Mouse (Mus musculus): ENCODE measurements around the gene Exoc6b.
A peak's percentile ranks its signal among the peaks of the same experiment; 100 is the strongest.

Gene Exoc6b

DNA sequence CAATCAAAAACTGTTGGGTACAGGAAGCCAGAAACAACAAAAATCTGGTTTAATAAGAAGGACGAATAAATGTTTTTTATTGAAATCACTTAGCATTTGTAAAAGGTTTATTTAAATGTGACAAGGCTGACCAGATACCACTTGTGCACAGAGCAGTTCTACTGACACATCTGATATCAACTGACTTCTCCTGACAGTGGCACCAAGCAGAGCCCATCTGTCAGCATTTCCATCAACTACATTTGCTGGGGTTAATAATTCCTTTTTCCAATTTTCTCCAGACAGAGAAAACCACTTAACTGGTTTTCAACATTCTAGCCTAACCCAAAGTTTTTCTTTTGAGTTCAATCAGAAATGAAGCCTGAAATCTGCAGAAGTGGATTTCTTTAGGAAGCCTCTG, 100.8 kb downstream of the Exoc6b start:
- DNase-seq, result no peak

DNA sequence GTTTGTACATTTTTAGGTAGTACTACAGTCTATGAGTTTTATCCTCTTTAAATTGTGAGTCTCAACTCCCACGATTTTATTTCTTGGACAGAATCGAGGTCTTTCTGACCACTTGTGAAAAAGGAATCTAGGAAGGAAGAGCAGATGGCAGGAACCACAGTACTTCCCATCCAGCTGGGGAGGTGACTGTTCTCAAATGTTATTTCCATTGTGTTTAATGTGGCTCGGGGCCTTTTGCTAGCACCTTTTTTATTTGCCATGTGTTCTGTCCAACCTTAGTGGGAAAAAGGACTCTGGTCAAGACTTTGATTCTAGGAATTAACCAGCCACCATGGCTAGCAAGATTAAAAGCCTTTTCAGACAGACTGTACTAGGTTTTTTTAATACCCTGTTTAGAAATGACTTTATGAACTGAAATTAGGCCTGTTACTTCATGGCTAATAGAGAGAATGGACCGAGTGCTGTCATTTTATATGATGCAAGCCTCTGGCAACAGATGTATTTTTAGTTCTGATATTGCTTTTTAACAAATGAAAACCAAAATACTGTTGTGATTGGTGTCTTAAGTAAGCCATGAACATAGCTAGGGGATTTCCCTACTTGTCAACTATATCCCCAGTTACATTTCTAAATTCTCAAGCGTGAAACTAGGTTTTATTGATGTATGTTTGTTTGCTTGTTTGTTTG, 104.4 kb downstream of the Exoc6b start:
- no peak for DNase-seq

DNA sequence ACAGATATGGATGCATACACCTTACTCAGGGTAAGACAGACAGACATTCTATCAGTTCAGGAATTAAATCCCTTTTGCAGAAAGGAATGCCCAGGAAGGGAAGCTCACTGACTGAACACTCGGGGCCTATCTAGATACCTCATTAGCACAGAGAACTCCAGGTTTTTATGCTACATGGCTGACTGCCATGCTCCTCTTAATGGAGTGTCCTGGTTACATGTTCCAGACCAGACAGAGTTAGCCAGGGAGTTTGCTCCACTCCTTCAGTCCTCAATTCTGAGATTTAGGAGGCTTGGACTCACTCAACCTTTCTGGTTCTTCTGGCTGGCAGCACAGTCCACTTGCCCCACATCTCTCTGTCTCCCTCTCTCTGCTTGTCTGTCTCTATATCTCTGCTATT, 106.3 kb downstream of the Exoc6b start:
- DNase-seq, result peak; percentile 50

DNA sequence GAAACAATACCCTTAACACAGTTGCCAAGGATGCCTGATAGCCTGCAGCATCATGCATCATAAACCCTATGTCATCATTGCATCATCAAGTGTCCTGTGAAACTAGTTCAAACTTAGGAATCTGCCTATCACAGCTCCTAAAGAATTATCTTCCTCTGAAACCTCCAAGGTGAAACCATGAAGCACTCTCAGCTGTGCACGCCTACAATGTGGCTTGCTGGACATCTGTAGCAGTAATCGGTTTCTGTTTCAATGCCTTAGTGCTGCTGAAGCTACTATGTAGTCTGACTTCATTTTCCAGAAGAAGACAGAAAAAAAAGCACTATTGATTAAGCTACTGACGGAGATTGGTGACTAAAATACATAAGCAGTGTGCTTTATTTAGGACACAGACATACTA, 107.5 kb downstream of the Exoc6b start:
- no peak for DNase-seq

DNA sequence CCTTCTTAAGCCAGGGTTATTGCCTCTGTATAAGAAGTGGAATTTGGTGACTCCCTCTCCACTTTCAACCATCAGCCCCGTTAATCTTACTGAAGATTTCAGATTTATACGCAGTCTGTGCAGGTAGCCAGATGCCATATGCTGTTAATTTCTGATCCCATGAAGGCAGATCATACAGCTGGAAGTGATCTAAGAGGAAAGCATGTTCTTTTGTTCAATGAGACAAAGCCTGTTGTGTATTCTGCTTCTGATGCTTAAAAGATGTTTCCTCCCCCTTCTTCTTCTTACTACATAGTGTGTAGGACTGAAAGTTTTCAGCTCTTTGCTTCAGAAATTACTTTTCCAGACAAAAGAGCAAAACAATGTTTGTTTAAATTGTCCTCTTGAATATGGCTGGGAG, 109.8 kb downstream of the Exoc6b start:
- DNase-seq, result no peak

DNA sequence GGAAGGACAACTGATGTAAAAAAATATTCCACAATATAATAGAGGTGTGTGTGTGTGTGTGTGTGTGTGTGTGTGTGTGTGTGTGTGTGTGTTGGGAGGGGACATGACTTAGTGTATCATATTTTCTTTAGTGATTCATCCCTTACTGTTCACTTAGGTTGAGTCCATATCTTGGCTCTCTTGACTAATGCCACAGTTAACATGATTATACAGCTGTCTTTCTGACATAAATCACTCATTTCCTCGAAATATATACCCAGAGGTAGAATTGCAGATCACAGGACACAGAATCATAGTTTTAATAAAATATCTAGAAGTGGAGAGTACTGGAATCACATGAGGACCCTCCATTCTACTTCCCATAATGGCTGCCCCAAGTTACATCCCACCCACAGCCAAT, 117.7 kb downstream of the Exoc6b start:
- no peak for DNase-seq

DNA sequence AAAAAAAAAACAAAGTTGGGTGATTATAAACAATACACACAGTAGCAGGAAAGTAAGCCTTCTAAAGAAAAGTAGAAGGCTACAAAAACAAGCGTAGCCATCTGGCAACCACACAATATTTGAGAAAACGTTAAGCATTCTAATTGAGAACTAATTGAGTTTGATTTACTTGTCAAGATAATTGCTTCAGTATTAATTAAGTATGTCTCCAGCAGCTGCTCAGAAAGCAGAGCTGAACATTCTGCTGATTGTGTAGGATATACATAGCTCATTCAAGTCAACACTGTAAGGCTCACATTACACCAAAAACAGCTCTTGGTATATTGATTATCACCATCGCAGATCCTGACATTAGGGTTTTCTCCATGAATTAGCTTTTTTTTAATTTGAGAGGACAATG, 122.7 kb downstream of the Exoc6b start:
- no peak for DNase-seq

DNA sequence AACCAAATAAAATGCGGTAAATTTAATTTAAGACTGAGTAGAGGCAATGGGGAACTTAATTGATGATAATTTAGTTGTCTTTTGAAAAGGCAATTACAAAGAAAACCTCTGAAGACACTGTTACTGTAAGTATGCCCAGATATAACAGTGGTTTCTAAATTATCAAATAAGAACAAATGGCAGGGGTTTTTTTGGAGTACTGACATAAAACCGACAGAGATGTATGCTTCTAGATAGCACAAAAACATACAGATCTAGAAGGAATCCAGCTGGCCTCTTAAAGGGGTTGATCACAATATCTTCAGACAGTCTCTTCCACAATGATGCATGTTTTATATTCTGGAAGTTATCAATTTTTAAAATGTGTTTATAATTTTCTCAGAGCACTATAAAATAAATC, 123.2 kb downstream of the Exoc6b start:
- no peak for DNase-seq

DNA sequence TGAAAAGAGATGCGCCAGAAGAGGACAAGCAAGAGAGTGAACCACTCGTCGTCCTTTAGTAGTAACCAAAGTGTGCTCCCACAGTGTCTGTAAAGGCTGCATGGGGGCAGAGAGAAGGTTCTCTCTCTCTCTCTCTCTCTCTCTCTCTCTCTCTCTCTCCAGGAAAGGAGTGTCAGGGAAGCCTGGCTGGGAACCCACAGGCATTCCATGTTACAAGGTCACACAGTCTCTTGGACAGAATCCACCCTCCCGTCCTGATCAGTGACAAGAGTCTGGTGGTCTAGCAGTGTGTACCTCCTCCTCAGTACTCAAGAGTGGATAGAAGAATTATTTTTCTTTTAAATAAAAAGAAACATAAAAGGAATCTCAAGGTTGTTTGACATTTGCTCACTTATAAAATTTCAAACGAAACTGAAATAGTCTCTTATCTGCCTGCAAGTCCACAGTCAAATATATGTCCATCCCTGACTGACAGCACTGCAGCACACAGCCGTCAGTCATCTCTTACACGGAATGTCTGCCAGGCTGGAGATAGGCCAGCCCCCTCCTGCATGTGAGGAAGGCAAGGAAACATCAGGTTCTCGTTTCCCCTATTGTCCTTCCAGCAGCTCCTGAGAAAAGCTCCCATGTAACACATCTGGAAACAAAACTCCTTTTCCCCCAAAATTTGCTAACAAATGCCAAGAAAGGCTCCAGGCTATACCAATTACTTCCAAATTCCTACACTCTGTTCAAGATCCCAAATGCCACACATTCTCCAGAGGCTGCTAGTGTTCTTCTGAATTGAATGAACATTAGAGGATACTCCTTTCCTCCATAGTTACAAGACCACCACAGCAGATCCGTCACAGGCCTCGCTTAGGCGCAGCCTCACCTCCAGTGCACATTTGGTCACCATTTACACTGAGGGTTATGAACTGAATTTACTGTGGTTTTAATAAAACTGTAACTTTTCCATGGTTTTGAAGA, 136.1 kb downstream of the Exoc6b start:
- DNase-seq, result peak; percentile 68

DNA sequence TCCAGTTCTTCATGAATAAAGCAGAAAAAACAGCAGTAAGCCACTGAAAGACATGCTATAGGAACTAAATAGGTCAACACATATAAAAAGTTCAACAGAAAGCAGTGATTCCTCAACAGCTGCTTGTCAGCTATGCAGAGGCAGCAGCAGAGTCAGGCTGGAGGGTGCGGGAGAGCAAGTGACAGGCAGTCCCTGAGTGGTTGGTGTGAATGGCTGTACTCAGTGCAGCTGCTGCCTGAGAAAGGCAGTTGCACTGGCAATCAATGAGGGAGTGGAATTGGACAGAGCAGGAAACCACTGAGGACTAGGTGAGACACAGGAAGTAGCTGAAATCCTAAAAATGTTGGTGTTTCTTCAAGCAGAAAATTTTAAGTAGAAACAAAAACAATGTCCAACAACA, 138.3 kb downstream of the Exoc6b start:
- DNase-seq, result peak; percentile 16

DNA sequence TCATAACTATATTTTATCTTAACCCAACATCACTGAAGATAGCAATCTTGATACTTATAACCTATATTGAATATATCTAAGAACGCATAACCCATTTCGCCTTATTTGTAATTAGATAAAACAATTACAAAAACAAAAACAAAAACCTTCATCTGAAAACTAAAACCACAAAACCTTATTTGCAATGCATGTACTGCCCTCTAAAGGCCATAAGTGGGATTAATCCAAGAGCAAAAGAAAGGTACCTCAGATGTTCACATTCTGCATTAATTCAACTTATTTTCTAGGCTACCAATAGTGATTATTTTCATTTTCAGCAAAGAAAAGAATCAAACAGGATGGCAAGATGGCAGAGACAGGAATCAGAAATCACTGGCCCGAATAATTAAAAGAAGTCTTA, 143.2 kb downstream of the Exoc6b start:
- DNase-seq, result peak; percentile 25

DNA sequence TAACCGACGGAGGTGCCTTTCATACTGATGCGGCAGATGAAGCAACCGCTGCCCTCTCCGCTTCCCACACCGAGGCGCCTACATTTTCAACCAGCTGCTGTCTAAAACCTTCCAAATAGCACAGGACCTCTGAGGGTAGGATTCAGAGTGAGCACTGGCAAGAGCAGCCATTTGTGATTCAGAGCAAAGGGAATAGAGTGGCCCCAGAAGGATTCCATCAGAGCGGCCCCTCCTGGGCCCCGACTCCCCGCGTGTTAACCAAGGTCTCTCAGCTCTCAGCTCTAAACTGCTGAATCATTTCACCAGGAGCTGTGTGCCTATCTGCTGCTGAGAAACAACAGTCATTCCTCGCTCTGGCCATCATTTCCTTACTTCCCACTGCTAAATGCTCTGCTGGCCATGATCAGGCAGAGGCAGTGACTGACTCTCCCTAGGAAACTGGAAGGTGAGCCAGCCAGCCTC, 145.5 kb downstream of the Exoc6b start:
- peak; percentile 6 for DNase-seq

DNA sequence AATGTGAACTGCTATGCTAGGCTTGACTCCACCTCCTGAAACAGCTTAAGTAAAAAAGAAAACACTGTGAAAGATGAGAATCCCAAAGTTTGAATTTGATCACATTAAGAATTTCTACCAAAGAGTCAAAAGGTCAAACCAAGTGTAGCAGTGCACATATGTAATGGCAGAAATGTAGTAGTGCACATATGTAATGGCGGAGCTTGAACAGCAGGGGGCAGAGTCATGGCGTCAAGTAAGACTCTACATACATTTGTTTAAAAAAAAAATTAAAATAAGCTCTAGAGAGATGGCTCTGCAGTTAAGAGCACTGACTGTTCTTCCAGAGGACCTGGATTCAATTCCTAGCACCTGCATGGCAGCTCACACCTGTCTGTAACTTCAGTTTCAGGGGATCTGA, 153.0 kb downstream of the Exoc6b start:
- DNase-seq, result peak; percentile 42

DNA sequence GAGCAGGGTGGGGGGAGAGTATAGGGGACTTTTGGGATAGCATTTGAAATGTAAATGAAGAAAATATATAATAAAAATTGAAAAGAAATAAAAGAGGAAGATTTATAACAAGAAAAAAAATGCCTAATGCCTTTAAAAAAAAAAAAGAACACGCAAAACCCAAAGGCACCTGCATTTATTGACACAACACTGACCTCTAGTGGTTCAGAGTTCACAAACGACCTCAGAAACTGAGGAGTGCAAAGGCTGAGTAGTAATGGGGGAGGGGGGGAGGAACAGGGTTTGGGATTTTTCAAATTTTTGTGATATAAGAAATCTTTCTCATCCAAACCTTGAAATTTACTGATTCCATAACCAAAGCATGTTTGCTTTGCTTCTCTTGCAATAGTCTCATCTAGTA, 156.9 kb downstream of the Exoc6b start:
- DNase-seq, result peak; percentile 69

DNA sequence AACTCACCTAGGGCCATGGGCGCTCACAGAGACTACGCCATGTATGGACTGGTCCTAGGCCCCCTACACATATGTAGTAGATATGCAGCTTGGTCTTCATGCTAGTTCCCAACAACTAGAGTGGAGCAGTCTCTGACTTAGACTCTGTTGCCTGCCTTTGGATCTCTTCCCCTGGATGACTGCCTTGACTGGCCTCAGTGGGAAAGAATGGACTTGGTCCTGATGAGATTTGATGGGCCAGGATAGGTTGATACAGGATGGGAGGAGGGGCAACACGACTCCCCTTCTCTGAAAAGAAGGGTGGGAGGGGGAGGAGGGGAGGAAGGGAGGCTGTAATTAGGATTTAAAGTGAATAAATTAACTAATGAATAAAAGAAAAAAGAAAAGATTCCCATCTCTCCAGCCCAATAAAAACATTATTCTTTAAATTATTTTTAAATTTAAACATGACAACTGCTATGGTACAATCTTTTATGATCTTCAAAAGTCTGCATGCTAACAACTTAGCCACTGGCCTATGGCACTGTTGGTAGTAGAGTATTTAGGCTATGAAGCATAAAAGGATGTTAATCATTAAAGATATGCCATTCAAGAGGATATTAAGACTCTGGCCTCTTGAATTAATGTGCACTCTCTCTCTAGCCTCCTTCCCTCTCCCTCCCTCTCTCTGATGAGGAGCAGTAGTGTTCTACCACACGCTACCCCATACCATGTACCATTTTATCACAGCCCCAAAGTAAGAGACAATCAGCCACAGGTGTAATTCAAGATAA, 170.1 kb downstream of the Exoc6b start:
- DNase-seq, result no peak

DNA sequence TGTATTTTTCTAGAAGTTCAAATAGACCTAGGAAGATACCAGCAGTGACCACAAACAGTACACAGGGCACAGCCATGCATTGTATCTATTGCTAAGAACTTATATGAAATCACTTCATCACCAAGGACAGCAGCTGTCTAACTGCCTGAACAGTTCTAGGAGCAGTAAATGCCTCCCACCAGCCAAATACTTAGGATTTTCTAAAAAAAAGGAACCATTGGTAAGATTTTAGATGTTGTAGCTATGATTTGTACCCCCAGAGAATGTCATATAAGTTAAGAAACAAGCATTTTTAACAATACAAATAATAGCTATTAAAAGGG, 175.6 kb downstream of the Exoc6b start:
- no peak for DNase-seq

DNA sequence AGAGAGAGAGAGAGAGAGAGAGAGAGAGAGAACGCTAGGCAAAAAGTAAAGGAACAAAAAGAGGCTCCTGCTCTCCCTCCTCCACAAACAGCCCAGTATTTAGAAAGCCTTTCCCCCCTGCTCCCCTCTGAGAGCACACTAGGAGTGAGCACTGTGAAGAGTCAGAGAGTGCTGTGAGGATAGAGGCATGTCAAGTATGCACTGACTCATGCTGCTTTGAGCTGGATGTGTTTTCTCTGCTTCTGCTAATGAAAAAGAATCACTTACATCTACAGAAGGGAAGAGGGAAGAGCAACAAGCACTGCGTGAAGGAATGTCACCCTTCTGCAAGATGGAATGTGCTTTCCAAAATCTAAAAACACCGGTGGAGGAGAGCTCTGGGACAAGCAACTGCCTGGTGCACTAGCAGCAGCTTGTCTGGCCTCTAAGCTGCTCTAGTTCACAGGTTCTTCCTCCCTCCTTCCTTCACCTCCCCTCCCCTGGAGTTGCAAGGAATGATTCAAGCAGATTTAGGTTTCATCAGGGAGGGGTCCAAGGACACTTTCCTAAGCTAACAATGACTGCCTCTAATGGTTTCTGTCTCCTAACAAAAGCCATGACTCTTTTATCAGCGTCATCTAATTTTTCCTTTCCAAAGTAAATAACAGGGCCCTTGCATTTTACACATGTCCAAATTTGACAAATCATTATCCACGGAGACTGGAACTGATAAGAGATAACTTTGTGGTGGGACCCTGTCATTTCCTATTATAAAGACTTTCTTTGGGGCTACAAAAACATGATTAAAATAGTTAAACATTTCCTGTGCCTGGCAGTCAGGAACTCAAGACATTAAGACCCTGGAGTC, 176.2 kb downstream of the Exoc6b start:
- DNase-seq, result peak; percentile 12

DNA sequence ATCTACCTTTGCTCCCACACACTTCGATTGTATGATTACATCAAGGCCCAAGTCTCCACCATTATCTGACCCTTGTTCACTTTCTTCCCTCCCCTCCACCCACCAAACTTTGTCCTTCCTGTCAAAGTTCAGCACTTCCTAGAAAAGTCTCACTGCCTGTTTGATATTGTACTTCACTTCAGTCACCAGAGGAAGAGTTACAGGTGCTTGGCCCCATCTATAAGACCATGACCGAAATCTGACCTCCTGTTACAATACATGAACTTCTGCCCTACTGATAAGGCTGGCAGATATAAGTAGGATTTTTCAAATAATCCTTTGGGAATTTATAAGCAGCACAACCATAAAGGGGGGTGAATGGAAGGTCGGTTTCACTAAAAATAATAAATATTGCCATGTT, 182.8 kb downstream of the Exoc6b start:
- no peak for DNase-seq

DNA sequence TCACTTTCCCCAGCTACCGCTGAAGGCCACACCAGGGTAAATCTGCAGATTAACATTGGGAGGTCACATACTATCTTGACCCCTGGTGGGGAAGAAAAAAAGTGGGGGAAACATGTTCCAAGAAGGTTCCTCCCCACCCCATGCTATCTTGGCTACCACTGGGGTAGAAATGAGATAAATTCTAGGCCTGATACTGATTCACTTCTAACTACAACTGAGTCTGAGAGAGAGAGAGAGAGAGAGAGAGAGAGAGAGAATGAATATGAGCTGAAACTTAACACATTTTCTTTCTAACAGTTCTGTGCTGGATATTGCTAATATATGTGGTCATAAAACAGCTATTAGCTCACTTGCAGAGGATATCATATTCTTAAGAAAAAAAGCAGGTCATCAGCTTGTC, 184.2 kb downstream of the Exoc6b start:
- DNase-seq, result no peak

DNA sequence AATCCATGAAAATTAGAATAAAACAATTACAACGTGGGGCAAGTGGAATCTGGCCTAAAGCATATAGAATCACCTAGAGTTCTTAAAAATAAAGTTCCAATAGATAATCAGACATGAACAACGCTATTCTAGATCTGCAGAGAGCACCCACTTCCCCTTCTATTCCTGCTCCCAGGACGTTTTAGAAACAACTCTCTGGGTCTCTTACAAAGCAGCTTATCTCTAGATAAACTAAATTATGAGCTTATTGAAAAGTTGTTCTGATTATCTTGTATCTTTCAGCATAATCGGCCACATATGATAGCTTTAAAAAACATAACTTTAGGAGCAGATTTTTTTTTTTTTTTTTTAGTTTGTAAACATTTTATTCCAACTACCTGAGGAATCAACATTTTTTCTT, 185.6 kb downstream of the Exoc6b start:
- DNase-seq, result no peak

DNA sequence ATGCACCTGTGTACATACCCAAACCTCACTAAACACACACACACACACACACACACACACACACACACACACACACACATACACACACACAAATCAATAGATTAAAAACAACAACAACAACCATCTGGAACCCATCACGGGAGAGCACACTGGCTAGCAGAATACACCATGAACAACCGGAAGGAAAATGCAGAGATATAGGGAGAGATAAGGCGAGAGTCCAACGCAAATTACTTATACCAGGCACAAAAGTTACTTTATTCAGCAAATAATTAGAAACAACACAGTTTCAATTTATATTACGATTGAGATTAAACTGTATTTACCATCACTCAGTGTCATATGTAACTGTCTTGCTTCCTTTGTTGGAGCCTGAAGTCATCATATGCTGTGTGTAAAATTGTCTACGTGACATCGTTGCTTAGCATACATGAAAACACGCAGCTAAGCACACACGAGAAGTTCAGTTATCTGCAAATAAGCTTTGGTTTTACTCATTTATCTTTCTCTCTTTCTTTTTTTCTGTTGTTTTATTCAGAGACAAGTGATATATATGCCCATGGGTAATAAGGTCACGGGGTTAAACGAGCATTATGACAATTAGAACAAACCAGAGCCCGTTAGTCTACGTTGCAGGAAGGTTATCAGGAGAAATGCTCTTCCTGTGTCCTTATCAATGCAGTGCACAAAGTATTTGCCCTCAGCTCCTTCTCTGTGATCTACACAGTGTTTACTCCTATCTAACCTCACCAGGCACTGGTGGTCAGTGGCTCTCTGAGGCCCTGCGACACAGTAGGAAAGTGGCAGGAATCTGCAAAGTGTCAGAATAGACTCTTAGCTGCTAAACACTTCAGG, 186.4 kb downstream of the Exoc6b start:
- peak; percentile 6 for DNase-seq

DNA sequence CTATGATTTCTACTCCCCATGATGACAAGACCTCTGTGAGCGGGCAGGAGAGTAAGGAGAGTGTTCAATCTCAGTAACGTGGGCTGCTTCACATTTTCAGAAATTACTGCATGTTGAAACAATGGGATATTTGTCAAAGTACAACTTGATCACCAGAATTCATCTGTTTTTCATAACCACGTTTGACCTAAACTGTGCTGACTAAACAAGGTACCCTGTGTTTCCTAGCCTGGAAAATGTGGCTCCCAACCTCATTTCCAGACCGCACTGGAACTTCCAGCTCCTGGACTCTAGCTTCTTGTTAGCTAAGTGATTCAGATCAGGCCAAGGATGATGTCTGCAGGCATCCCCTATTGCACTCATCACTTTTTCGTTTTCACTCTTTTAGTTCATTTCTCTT, 193.4 kb downstream of the Exoc6b start:
- DNase-seq, result no peak

Measured in lung, postnatal 10 days (tissue).